Comparison of ENCODE assay signal across 8 mouse cellular contexts in the genomic region with DNA sequence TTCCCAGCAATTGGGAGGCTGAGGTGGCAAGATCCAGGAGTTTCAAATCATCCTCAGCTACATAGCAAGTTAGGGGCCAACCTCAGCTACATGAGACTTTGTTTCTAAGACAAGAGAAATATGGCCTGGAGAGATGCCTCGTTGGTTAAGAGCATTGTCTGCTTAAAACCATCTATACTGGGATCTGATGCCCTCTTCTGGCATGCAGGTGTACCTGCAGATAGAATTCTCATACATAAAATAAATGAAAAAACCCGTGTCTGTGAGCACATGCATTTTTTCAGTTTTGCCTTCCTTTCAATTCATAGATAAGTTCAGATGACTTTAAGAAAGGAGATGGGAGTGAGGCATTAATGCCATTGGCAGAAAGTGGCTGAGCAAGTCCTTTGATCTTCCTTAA. TPM values are rescaled to one million over a fixed set of nuclear protein-coding genes. Genes with fewer than 3 reads are reported as not detected.
DNase-seq lines count a peak whose midpoint lies in the region; TF ChIP-seq lines count a peak whose summit lies in the region.

No protein-coding gene starts in this region.

- TF ChIP-seq CTCF in cortical plate, adult 2 months (IDR thresholded peaks at IDR 0.05; ENCODE audit: extremely low read depth, insufficient read depth, low read length): peak; percentile 28; the same call in 1 of the 2 replicates

- no peak overlapping the region for H3K27ac ChIP-seq in cortical plate, adult 2 months (ENCODE audit: insufficient read depth, low read length)

- intact Hi-C loops in gastrocnemius, postnatal 36 days (cut with DNase I): loop anchor here (5.0 kb wide), 1 partner anchor 93 kb away; a partner anchor contains a TSS

- no peak overlapping the region for H3K4me3 ChIP-seq in cortical plate, adult 2 months (ENCODE audit: insufficient read depth, low read length)

- TF ChIP-seq POLR2A in cortical plate, adult 2 months (IDR thresholded peaks at IDR 0.05; ENCODE audit: extremely low read depth, insufficient read depth, low read length): no peak

- H3K4me1 ChIP-seq in cortical plate, adult 2 months (ENCODE audit: control insufficient read depth, insufficient read depth, low read length): no peaks in the 10 kb centered on the region

- DNase-seq in gastrocnemius, adult 18-20 months (ENCODE audit: low spot score): peak; percentile 24
- DNase-seq in gastrocnemius, postnatal 36 days: no peak
- peak; percentile 28 for DNase-seq in lung, postnatal 10 days
- DNase-seq in lung, postnatal 14 days: no peak
- DNase-seq in thymus, postnatal 0 days (ENCODE audit: low spot score): peak; percentile 55
- no peak for DNase-seq in left cerebral cortex, adult 9 months (ENCODE audit: low spot score in 2 of 2)
- DNase-seq in urinary bladder, postnatal 14 days (ENCODE audit: low spot score): no peak

RNA-seq across cellular contexts. Expression of a gene that starts 19.6 kb away (rescaled TPM):
- 10 to 100 TPM; 20.1 to 25.3 TPM for total RNA-seq in gastrocnemius, adult 18-20 months (2021)
- total RNA-seq in gastrocnemius, postnatal 36 days (2021): 10 to 100 TPM; 17.1 to 23.8 TPM
- 25.9 and 28.7 TPM in 2 replicates for polyA plus RNA-seq in cortical plate, adult 2 months (2012; rRNA removed)
- polyA plus RNA-seq in thymus, postnatal 0 days (2015; fragmentation: Nextera tagmentation; extraction: Ambion mirVana): 1.6 and 2.4 TPM in 2 replicates

RNA-seq across cellular contexts. Expression of a gene that starts 27.7 kb away (rescaled TPM):
- 1 to 10 TPM; 1.8 to 2.2 TPM for total RNA-seq in gastrocnemius, adult 18-20 months (2021)
- total RNA-seq in gastrocnemius, postnatal 36 days (2021): 1 to 10 TPM; 1.5 to 1.9 TPM
- polyA plus RNA-seq in cortical plate, adult 2 months (2012; rRNA removed): 0.66 and 0.90 TPM in 2 replicates
- polyA plus RNA-seq in thymus, postnatal 0 days (2015; fragmentation: Nextera tagmentation; extraction: Ambion mirVana): 0.91 and 1.1 TPM in 2 replicates

Comparison
In these comparisons a context has a peak if more than half of its experiments do, and no peak if none do; other contexts are left out.
1. DNase-seq: peak in gastrocnemius, adult 18-20 months (single experiment), lung, postnatal 10 days (single experiment) and thymus, postnatal 0 days (single experiment); none in gastrocnemius, postnatal 36 days (0 of 2), lung, postnatal 14 days (single experiment), left cerebral cortex, adult 9 months (0 of 2) and urinary bladder, postnatal 14 days (single experiment).